Mouse (Mus musculus): Measurements from ENCODE around the gene Cyp26b1. TPM values are rescaled to one million over a fixed set of nuclear protein-coding genes. Genes with fewer than 3 reads are reported as not detected.

The Cyp26b1 gene
- 0.94 and 4.9 TPM in 2 replicates for polyA plus RNA-seq (2012; rRNA removed; ENCODE audit: low replicate concordance)

DNA sequence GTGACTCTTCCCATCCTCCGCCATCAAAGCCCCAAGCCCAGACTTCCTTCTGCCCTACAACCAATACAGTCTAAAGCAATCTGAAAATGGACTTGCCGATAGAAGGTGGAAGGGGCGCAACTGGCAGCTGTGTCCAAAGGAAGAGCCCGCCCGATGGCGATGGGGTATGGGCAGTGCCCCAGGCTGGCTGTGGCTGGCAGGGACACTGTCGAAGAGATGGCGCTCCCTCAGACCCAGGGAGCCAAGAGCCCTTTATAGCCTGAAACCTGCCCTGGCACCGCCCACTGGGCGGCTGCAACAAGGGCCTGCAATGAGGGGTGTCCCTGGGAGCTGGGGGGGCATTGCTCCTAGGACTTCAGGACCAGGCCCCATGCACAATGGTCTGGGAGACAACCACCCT is at the start of gene Cyp26b1:
Cyp26b1 (minus strand) TSS at position 216 of the 400 bp plus-strand sequence.

Measured in subcutaneous adipose tissue, adult 2 months (tissue).